Mouse (Mus musculus) CH12.LX (cell line): ENCODE data around the gene Kcnn1.
A peak's percentile ranks its signal among the peaks of the same experiment; 100 is the strongest.

Experiments
- CTCF ChIP-seq, 2 experiments: IDR thresholded peaks in 1 of 2; conservative IDR thresholded peaks in 1 of 2; 2 replicates each; pipeline ENCODE4 v1.5.1; 2011 to 2012; ENCODE audit warnings: low read depth in 2 of 2, low read length in 2 of 2, improper control_type of control experiment in 1 of 2, inconsistent platforms in 1 of 2, mild to moderate bottlenecking in 1 of 2, moderate library complexity in 1 of 2
- ELF1 ChIP-seq: IDR thresholded peaks from 2 replicates; pipeline ENCODE4 v1.6.1; 2014; ENCODE audit warnings: low read depth, mild to moderate bottlenecking, inconsistent platforms, low read length, improper control_type of control experiment
- EP300 ChIP-seq: IDR thresholded peaks from 2 replicates; pipeline ENCODE4 v1.6.1; 2011; ENCODE audit warnings: low read length, improper control_type of control experiment
- GABPA ChIP-seq: IDR thresholded peaks from 2 replicates; pipeline ENCODE4 v1.6.1; 2012; ENCODE audit warnings: low read depth, low read length, improper control_type of control experiment, inconsistent platforms; ENCODE audit not compliant: insufficient replicate concordance
- HCFC1 ChIP-seq: IDR thresholded peaks from 2 replicates; pipeline ENCODE4 v1.6.1; 2012; ENCODE audit warnings: low read depth, mild to moderate bottlenecking, inconsistent platforms, low read length, improper control_type of control experiment
- IRF4 ChIP-seq: IDR thresholded peaks from 2 replicates; pipeline ENCODE4 v1.6.1; 2014; ENCODE audit warnings: low read depth, mild to moderate bottlenecking, inconsistent platforms, low read length, improper control_type of control experiment
- MAX ChIP-seq: IDR thresholded peaks from 2 replicates; pipeline ENCODE4 v1.6.1; 2011; ENCODE audit warnings: low read length, improper control_type of control experiment
- MAZ ChIP-seq: IDR thresholded peaks from 2 replicates; pipeline ENCODE4 v1.6.1; 2012; ENCODE audit warnings: low read depth, mild to moderate bottlenecking, inconsistent platforms, low read length, improper control_type of control experiment, moderate library complexity
- MEF2A ChIP-seq: IDR thresholded peaks from 2 replicates; pipeline ENCODE4 v1.6.1; 2014; ENCODE audit warnings: low read depth, mild to moderate bottlenecking, inconsistent platforms, low read length, improper control_type of control experiment, borderline replicate concordance
- POLR2A ChIP-seq: IDR thresholded peaks from 2 replicates; pipeline ENCODE4 v1.6.1; 2011; ENCODE audit warnings: low read depth, mild to moderate bottlenecking, improper control_type of control experiment, low read length
- RAD21 ChIP-seq: IDR thresholded peaks from 2 replicates; pipeline ENCODE4 v1.6.1; 2011; ENCODE audit warnings: low read depth, mild to moderate bottlenecking, low read length, improper control_type of control experiment, moderate library complexity
- TBP ChIP-seq: conservative IDR thresholded peaks from 2 replicates; pipeline ENCODE4 v1.6.1; 2011; ENCODE audit warnings: low read depth, low read length, improper control_type of control experiment
- USF1 ChIP-seq: IDR thresholded peaks from 2 replicates; pipeline ENCODE4 v1.6.1; 2014; ENCODE audit warnings: low read depth, mild to moderate bottlenecking, inconsistent platforms, low read length, improper control_type of control experiment

DNA sequence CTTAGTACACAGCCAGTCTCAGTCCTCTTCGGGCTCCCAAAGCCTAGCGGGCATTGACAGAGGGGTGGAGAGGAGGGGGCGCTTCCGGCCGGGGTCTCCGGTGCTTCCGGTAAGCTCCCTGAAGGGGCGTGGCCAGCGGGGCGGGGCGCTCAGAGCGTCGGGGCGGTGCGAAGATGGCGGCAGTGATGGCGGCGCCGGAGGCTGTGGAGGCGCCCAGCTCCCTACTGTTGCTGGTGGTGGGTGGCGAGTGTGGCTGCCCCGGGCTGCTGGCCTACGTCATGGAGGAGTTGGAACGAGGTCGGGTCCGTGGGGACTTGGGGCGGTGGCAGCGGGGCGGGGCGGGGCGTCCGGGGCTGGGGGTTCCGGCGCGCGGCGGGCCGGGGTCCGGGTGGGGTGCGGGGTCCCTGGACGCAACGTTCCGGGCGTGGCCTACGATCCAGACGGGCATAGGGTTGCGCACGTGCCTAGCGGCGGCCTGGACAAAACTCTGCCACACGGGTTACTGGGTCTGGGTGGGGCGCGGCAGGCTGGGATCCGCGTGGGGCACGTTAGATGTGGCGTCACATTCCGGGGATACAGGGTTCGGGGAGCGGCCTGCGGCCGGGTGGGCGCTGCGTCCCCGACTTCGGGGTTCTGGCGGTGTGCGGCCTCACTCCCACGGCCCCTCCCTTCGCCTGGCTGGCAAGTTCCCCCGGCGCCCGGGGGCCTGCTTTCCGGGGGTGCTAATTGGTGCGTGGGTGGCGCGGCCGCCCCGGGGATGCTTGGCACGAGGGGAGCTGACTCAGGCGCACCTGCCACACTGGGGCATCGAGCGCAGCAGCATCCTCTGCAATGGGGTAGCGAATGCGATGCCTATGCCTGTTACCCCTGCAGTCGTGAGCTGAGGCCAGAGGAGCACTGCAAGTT is 43.0 kb upstream of the Kcnn1 start, which contains the start of gene Map1s:
- TF ChIP-seq POLR2A (peak; percentile 81), MAX (peak; percentile 84), GABPA (no peak), USF1 (no peak), RAD21 (no peak), EP300 (no peak), IRF4 (no peak; the same call in 1 of the 2 replicates), HCFC1 (peak; percentile 77), CTCF (conservative IDR thresholded peaks at IDR 0.05 in 1 of 2, IDR thresholded peaks at IDR 0.05 in 1 of 2; ENCODE audit: low read depth in 2 of 2, low read length in 2 of 2) (no peak), MEF2A (peak; percentile 33; the same call in 1 of the 2 replicates), TBP (0 out of 2 replicates have a peak, but pooled peaks have one; percentile 66), ELF1 (peak; percentile 84), MAZ (peak; percentile 96)
